Mouse (Mus musculus) limb, embryonic 14.5 days (tissue): ENCODE measurements around the gene Slco3a1. TPM values are rescaled to one million over a fixed set of nuclear protein-coding genes. Genes with fewer than 3 reads are reported as not detected.

Source experiments
- ATAC-seq: fragments of 200-750 bp; cut with Nextera tagmentation; 2 replicates; pipeline ENCODE4 v1.8.0; 2017; ENCODE audit warnings: low read depth, moderate number of reproducible peaks, moderate TSS enrichment; ENCODE audit not compliant: low FRiP score
- DNase-seq: peaks from one replicate; pipeline ENCODE4 v3.0.0-alpha.2; 2015; ENCODE audit warnings: low spot score
- H3K27ac ChIP-seq: fragments of 300-500 bp; sonication (generic); replicated peaks from 2 replicates; pipeline ENCODE4 v1.5.1; 2014; ENCODE audit warnings: low read depth, mild to moderate bottlenecking, low read length, moderate library complexity, mixed read lengths
- H3K27me3 ChIP-seq: fragments of 300-500 bp; sonication (generic); 2 replicates; pipeline ENCODE4 v1.6.1; 2014; ENCODE audit warnings: low read length, mixed read lengths; ENCODE audit not compliant: control insufficient read depth, insufficient read depth
- H3K36me3 ChIP-seq: fragments of 300-500 bp; sonication (generic); 2 replicates; pipeline ENCODE4 v1.6.1; 2014; ENCODE audit warnings: mild to moderate bottlenecking, low read length, moderate library complexity, mixed read lengths; ENCODE audit not compliant: control insufficient read depth, insufficient read depth
- H3K4me1 ChIP-seq: fragments of 300-500 bp; sonication (generic); 2 replicates; pipeline ENCODE4 v1.6.1; 2014; ENCODE audit warnings: antibody characterized with exemption, low read length, mixed read lengths; ENCODE audit not compliant: control insufficient read depth, insufficient read depth
- H3K4me2 ChIP-seq: fragments of 300-500 bp; sonication (generic); replicated peaks from 2 replicates; pipeline ENCODE4 v1.6.1; 2014; ENCODE audit warnings: low read depth, mild to moderate bottlenecking, low read length, moderate library complexity; ENCODE audit not compliant: severe bottlenecking
- H3K4me3 ChIP-seq: fragments of 300-500 bp; sonication (generic); replicated peaks from 2 replicates; pipeline ENCODE4 v1.5.1; 2014; ENCODE audit warnings: low read length
- H3K9ac ChIP-seq: fragments of 300-500 bp; sonication (generic); 2 replicates; pipeline ENCODE4 v1.6.1; 2014; ENCODE audit warnings: mild to moderate bottlenecking, low read depth, low read length, moderate library complexity; ENCODE audit not compliant: severe bottlenecking
- H3K9me3 ChIP-seq: fragments of 300-500 bp; sonication (generic); 2 replicates; pipeline ENCODE4 v1.6.1; 2016; ENCODE audit warnings: low read length; ENCODE audit not compliant: control insufficient read depth
- POLR2A ChIP-seq: fragments of 200-500 bp; IDR thresholded peaks from 2 replicates; pipeline ENCODE4 v1.8.0; 2012; ENCODE audit warnings: inconsistent platforms, mild to moderate bottlenecking, moderate library complexity, borderline replicate concordance; ENCODE audit not compliant: insufficient read depth, insufficient read length; ENCODE audit errors: extremely low read depth
- WGBS: fragments of 180-500 bp; shearing (Covaris S2); extraction: QIAGEN DNeasy Blood & Tissue Kit; methylation state at CpG from one replicate; pipeline ENCODE4 v1.1.7; 2014; 5-methylcytosine and 5-hydroxymethylcytosine counted together
- polyA plus RNA-seq, 2 experiments: library from polyadenylated mRNA; depleted of rRNA in 1 of 2; stranded (reverse) in 1 of 2; unstranded in 1 of 2; fragments of >200 nt; fragmentation: Nextera tagmentation in 1 of 2; extraction: Ambion mirVana in 1 of 2; gene quantifications; 2 replicates each; pipeline versions ENCODE4 v1.2.1 to v1.2.3; 2012 to 2014

The Slco3a1 gene
- polyA plus RNA-seq, 2 experiments = 11.8 to 12.2 TPM

- no peak overlapping the region for H3K27ac ChIP-seq
Measured at GRCm38 (mm10) chr7:74330858-74331726, 223.5 kb downstream of the Slco3a1 start.

GRCm38 (mm10) chr7:74330117-74330857, 224.3 kb downstream of the Slco3a1 start:
- Histone ChIP-seq H3K27ac (no peak overlapping the region), H3K4me3 (no peak overlapping the region), H3K9me3 (no peaks in the 10 kb centered on the region), H3K9ac (no peak overlapping the region), H3K4me1 (peaks cover 6% of the 10 kb centered on the region; the same call in 1 of the 2 replicates), H3K27me3 (no peaks in the 10 kb centered on the region), H3K4me2 (no peak overlapping the region), H3K36me3 (no peaks in the 10 kb centered on the region)
- WGBS = 52% methylated on average over 7 of the region's 7 CpGs
- no peak for TF ChIP-seq POLR2A
- ATAC-seq = peak; percentile 78
- no peak for DNase-seq

More at GRCm38 (mm10) chr7:74330858-74331726, 223.5 kb downstream of the Slco3a1 start:
- Histone ChIP-seq H3K4me2 (no peak overlapping the region), H3K27me3 (no peaks in the 10 kb centered on the region), H3K9me3 (no peaks in the 10 kb centered on the region), H3K9ac (no peak overlapping the region), H3K36me3 (no peaks in the 10 kb centered on the region), H3K4me1 (peaks cover 6% of the 10 kb centered on the region; the same call in 1 of the 2 replicates), H3K4me3 (no peak overlapping the region)
- 32% methylated on average over 7 of the region's 7 CpGs for WGBS
- DNase-seq = peak; percentile 79
- peak; percentile 88 for ATAC-seq
- no peak for TF ChIP-seq POLR2A

GRCm38 (mm10) chr7:74329004-74329403, 225.6 kb downstream of the Slco3a1 start:
- Histone ChIP-seq H3K4me2 (no peak overlapping the region), H3K27ac (no peak overlapping the region), H3K9me3 (no peaks in the 10 kb centered on the region), H3K4me1 (peaks cover 6% of the 10 kb centered on the region; the same call in 1 of the 2 replicates), H3K27me3 (no peaks in the 10 kb centered on the region), H3K4me3 (no peak overlapping the region), H3K36me3 (no peaks in the 10 kb centered on the region), H3K9ac (no peak overlapping the region)
- TF ChIP-seq POLR2A = no peak
- 86% methylated on average over 1 of the region's 1 CpGs for WGBS
- DNase-seq = no peak
- ATAC-seq = no peak

GRCm38 (mm10) chr7:74327716-74328115, 226.9 kb downstream of the Slco3a1 start:
- no peak overlapping the region for H3K27ac ChIP-seq
- ATAC-seq = no peak
- TF ChIP-seq POLR2A = no peak
- WGBS = 88% methylated on average over 5 of the region's 5 CpGs
- H3K36me3 ChIP-seq = no peaks in the 10 kb centered on the region
- no peak for DNase-seq
- H3K4me1 ChIP-seq = peaks cover 11% of the 10 kb centered on the region; the same call in 1 of the 2 replicates
- H3K4me3 ChIP-seq = no peak overlapping the region
- no peak overlapping the region for H3K9ac ChIP-seq
- no peaks in the 10 kb centered on the region for H3K27me3 ChIP-seq
- H3K9me3 ChIP-seq = no peaks in the 10 kb centered on the region
- no peak overlapping the region for H3K4me2 ChIP-seq

GRCm38 (mm10) chr7:74325052-74325451, 229.5 kb downstream of the Slco3a1 start:
- H3K4me2 ChIP-seq = no peak overlapping the region
- H3K9ac ChIP-seq = no peak overlapping the region
- no peaks in the 10 kb centered on the region for H3K27me3 ChIP-seq
- no peak for ATAC-seq
- no peak for TF ChIP-seq POLR2A
- no peaks in the 10 kb centered on the region for H3K9me3 ChIP-seq
- 62% methylated on average over 8 of the region's 8 CpGs for whole genome bisulfite sequencing
- DNase-seq = no peak
- no peak overlapping the region for H3K4me3 ChIP-seq
- no peak overlapping the region for H3K27ac ChIP-seq
- peaks cover 5% of the 10 kb centered on the region; the same call in 1 of the 2 replicates for H3K4me1 ChIP-seq
- H3K36me3 ChIP-seq = no peaks in the 10 kb centered on the region
